Mouse (Mus musculus): Measurements from ENCODE around the gene Dbr1.
A peak's percentile ranks its signal among the peaks of the same experiment; 100 is the strongest.

The Dbr1 gene

GRCm38 (mm10) chr9:99612202-99612601 is 36.6 kb downstream of the Dbr1 start, which contains the start of gene A4gnt:
A4gnt (plus strand) TSS chr9:99612502.
- ATAC-seq (ENCODE audit: insufficient number of reproducible peaks, low FRiP score, low TSS enrichment), result no peak

GRCm38 (mm10) chr9:99619688-99620087 is 44.1 kb downstream of the Dbr1 start:
- no peak for ATAC-seq (ENCODE audit: insufficient number of reproducible peaks, low FRiP score, low TSS enrichment)

GRCm38 (mm10) chr9:99620196-99620595 is 44.6 kb downstream of the Dbr1 start:
- ATAC-seq (ENCODE audit: insufficient number of reproducible peaks, low FRiP score, low TSS enrichment), result no peak

GRCm38 (mm10) chr9:99622034-99622433 is 46.4 kb downstream of the Dbr1 start:
- ATAC-seq (ENCODE audit: insufficient number of reproducible peaks, low FRiP score, low TSS enrichment), result no peak

- ATAC-seq (ENCODE audit: insufficient number of reproducible peaks, low FRiP score, low TSS enrichment), result no peak
Observed at GRCm38 (mm10) chr9:99622966-99623365, 47.4 kb downstream of the Dbr1 start.

DNA sequence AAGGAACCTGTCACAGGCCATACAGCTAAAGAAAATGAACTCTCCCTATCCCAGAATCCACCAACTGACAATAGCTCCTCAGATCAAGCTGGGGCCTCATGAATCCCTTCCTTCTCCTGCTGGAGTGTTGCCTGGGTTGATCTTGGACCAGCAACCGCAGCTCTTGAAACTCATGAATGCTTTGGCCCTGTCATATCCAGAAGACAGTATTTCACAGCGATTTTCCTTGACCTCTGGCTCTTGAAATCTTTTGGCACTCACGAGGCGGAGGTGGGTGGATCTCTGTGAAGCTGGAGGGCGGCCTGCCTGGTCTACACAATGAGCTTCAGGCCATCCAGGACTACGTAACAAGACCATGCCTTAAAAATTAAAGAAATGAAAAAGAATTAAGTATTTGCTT is 48.5 kb downstream of the Dbr1 start:
- ATAC-seq (ENCODE audit: insufficient number of reproducible peaks, low FRiP score, low TSS enrichment), result no peak

- ATAC-seq (ENCODE audit: insufficient number of reproducible peaks, low FRiP score, low TSS enrichment), result no peak
Observed at GRCm38 (mm10) chr9:99628581-99628980, 53.0 kb downstream of the Dbr1 start.

GRCm38 (mm10) chr9:99629281-99630011 is 53.8 kb downstream of the Dbr1 start, which contains the start of gene Dzip1l:
Dzip1l (plus strand) TSS chr9:99629496.
- ATAC-seq (ENCODE audit: insufficient number of reproducible peaks, low FRiP score, low TSS enrichment), result peak; percentile 65

DNA sequence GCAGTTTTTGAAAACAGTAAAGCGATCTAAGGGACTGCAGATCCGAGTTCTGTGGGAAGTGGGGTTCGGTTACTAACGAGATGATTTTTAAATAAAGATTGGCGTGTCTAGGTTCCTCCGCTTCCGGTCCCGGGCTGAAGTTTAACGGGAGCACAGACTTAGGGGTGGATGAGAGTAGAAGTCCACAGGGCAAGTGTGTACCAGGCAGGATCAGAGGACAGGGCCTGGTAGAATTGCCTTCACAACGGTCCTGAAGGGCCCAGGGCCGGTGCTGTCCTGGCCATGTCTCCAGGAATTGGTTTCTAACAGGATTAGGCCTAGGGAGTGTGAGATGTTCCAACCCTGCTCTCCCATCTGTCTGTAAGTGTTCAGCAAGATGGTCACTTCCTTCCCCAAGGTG is 54.5 kb downstream of the Dbr1 start:
- peak; percentile 54; the same call in 1 of the 2 replicates for ATAC-seq (ENCODE audit: insufficient number of reproducible peaks, low FRiP score, low TSS enrichment)

DNA sequence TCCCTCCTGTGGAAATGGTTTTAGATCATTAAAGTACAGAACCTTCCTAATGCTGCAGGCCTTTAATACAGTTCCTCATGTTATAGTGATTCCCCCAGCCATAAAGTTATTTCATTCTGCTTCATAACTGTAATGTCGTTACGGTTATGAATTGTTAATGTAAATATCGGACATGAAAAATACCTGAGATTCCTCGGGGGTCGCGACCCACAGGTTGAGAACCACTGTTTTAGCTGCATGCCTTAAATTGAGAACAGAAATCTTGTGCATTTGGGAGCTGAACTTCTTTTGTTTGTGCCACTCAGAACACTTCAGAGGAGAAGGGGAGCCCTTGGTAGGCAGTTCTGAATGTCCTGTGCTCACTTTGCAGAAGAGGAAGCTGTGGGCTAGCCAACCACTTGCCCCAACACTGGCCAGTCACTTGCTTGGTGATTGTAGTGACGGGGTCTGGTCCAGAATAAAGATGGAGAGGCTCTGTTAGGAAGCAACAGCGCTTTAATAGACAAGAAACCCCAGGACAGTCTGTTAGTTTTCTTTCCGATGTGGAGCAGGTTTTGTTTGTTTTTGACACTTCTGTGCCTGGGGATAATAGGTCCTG is 55.0 kb downstream of the Dbr1 start:
- ATAC-seq (ENCODE audit: insufficient number of reproducible peaks, low FRiP score, low TSS enrichment), result no peak

- no peak for ATAC-seq (ENCODE audit: insufficient number of reproducible peaks, low FRiP score, low TSS enrichment)
Observed at GRCm38 (mm10) chr9:99631781-99632180, 56.2 kb downstream of the Dbr1 start.

DNA sequence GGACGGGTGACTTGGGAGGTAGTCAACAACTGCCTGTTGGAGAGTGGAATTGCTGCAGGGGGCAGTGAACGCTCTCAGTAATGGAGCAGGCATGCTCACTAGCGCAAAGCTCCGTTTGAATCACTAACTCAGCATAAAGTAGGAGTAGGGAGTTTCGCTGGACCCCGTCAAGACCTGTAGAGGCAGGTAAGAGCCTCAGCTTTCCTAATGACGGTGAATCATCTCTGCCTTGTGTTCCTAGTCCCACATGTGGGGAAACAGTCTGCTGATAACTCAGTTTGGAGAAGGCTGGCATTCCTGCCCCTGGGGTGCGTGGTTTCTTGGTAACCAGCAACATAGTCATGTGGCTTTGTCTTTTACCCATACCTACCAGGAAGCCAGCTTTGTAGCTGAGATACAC is 56.7 kb downstream of the Dbr1 start:
- no peak for ATAC-seq (ENCODE audit: insufficient number of reproducible peaks, low FRiP score, low TSS enrichment)
